Mouse (Mus musculus) kidney, adult 2 months (tissue): Measurements from ENCODE around the gene Smad5.

Source experiments
- CTCF ChIP-seq: fragments of 200-500 bp; conservative IDR thresholded peaks from 2 replicates; pipeline ENCODE4 v1.5.1; 2011; ENCODE audit warnings: low read depth, mild to moderate bottlenecking, control low read depth, low read length, moderate library complexity, mixed read lengths; ENCODE audit not compliant: insufficient read depth, insufficient read length
- POLR2A ChIP-seq: fragments of 200-500 bp; IDR thresholded peaks from one replicate; pipeline ENCODE4 v1.6.1; 2011; ENCODE audit warnings: low read depth, low read length, control low read depth

GRCm38 (mm10) chr13:56661914-56662621, 40.7 kb upstream of the Smad5 start:
- TF ChIP-seq CTCF (no peak), POLR2A (no peak)
